Mouse (Mus musculus) intestine, embryonic 14.5 days (tissue): ENCODE results near the gene Hnrnpdl. TPM values are rescaled to one million over a fixed set of nuclear protein-coding genes. Genes with fewer than 3 reads are reported as not detected.

Source experiments
- ATAC-seq: fragments of 200-750 bp; cut with Nextera tagmentation; replicated peaks from 2 replicates; pipeline ENCODE4 v1.8.0; 2017; ENCODE audit warnings: low read depth, moderate number of reproducible peaks, moderate TSS enrichment, moderate library complexity; ENCODE audit not compliant: low FRiP score, low TSS enrichment
- DNase-seq: peaks from one replicate; pipeline ENCODE4 v3.0.0-alpha.2; 2018; ENCODE audit warnings: low spot score
- H3K27ac ChIP-seq: fragments of 300-500 bp; sonication (generic); 2 replicates; pipeline ENCODE4 v1.5.1; 2014; ENCODE audit warnings: low read depth, mild to moderate bottlenecking, control low read depth
- H3K27me3 ChIP-seq: fragments of 300-500 bp; sonication (generic); replicated peaks from 2 replicates; pipeline ENCODE4 v1.6.1; 2014; ENCODE audit warnings: low read length, control low read depth; ENCODE audit not compliant: control insufficient read depth, insufficient read depth
- H3K36me3 ChIP-seq: fragments of 300-500 bp; sonication (generic); 2 replicates; pipeline ENCODE4 v1.6.1; 2014; ENCODE audit warnings: low read length, control low read depth; ENCODE audit not compliant: control insufficient read depth, insufficient read depth
- H3K4me1 ChIP-seq: fragments of 300-500 bp; sonication (generic); replicated peaks from 2 replicates; pipeline ENCODE4 v1.6.1; 2014; ENCODE audit warnings: low read length, control low read depth, mixed read lengths; ENCODE audit not compliant: control insufficient read depth, insufficient read depth
- H3K4me2 ChIP-seq: fragments of 300-500 bp; sonication (generic); 2 replicates; pipeline ENCODE4 v1.6.1; 2014; ENCODE audit warnings: low read length
- H3K4me3 ChIP-seq: fragments of 300-500 bp; sonication (generic); 2 replicates; pipeline ENCODE4 v1.5.1; 2014; ENCODE audit warnings: low read depth, low read length, control low read depth, mixed read lengths
- H3K9ac ChIP-seq: fragments of 300-500 bp; sonication (generic); 2 replicates; pipeline ENCODE4 v1.6.1; 2014; ENCODE audit warnings: mild to moderate bottlenecking, low read length
- H3K9me3 ChIP-seq: fragments of 300-500 bp; sonication (generic); 2 replicates; pipeline ENCODE4 v1.6.1; 2016; ENCODE audit warnings: low read length, control low read depth; ENCODE audit not compliant: control insufficient read depth
- WGBS: fragments of 180-500 bp; shearing (Covaris S2); extraction: QIAGEN DNeasy Blood & Tissue Kit; methylation state at CpG from one replicate; pipeline ENCODE4 v1.1.7; 2014; 5-methylcytosine and 5-hydroxymethylcytosine counted together
- polyA plus RNA-seq: library from polyadenylated mRNA; unstranded; fragments of >200 nt; fragmentation: Nextera tagmentation; extraction: Ambion mirVana; gene quantifications from 2 replicates; pipeline ENCODE4 v1.2.1, GENCODE M21; 2014

Gene Hnrnpdl
- polyA plus RNA-seq, 1 experiment from 2014 or later = 171 TPM

DNA sequence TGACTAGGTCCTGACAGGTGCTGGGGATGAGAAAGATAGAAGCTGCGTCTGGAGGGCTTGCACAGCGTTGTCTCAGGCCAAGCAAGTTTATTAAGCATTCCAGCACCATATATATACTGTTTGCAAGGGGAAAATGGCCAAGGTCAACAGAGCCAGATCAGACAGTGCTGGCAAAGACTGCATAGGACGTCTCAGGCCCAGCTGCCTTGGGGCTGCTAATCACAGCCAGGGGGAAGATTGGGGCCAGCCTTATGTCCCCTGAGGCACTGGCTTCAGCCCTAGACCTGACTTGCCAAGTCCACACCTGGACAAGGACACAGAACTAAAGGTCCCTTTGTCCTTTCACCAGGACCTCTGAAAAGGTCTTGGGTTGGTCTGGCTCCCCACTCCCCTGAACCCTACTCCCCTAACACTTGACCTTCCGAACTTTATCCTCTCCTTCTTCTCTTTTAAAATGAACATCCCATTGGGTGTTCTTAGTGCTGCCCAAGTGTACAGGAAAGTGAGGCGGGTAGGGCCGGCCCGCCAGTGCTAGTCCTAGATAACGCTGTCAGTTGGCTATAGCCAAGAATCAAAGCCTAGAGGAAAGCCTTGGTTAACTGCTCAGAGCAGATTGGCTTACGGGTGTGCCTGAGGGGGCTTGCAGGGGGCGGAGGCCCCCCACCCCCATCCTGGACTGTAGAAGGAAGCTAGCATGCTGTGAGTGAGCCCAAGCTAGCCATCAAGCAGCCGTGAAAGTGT is 15.5 kb upstream of the Hnrnpdl start:
- Histone ChIP-seq H3K9ac (no peak overlapping the region), H3K4me1 (0 out of 2 replicates have a peak, but pooled peaks cover 4% of the 10 kb centered on the region), H3K4me2 (no peak overlapping the region), H3K9me3 (0 out of 2 replicates have a peak, but pooled peaks cover 2% of the 10 kb centered on the region), H3K27ac (no peak overlapping the region), H3K4me3 (no peak overlapping the region), H3K27me3 (no peaks in the 10 kb centered on the region), H3K36me3 (peaks cover 26% of the 10 kb centered on the region)
- ATAC-seq = no peak
- 82% methylated on average over 11 of the region's 11 CpGs for WGBS
- no peak for DNase-seq

DNA sequence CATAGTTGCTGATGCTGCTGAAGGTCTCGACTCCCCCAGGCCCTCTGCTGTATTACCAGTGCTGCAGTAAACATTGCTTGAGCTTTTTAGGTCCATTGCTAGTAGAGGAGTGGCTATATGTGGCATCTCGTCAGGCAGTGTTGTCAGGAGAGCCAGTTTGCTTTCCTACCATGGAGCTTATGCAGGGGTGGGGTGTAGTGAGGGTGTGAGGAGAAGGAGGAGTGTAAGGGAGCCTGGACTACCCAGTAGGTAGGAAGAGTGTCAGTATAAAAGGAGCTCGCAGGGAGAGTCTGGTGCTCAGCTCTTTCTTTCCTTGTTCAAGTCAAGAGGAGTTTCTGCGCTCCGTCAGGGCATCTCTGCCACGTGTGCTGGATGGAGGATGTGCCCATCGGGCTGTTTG is 13.3 kb upstream of the Hnrnpdl start:
- Histone ChIP-seq H3K9me3 (0 out of 2 replicates have a peak, but pooled peaks cover 2% of the 10 kb centered on the region), H3K4me3 (no peak overlapping the region), H3K4me2 (no peak overlapping the region), H3K36me3 (peaks cover 14% of the 10 kb centered on the region), H3K27me3 (no peaks in the 10 kb centered on the region), H3K9ac (no peak overlapping the region), H3K4me1 (0 out of 2 replicates have a peak, but pooled peaks cover 4% of the 10 kb centered on the region), H3K27ac (no peak overlapping the region)
- ATAC-seq = no peak
- no peak for DNase-seq
- WGBS = 89% methylated on average over 7 of the region's 7 CpGs

DNA sequence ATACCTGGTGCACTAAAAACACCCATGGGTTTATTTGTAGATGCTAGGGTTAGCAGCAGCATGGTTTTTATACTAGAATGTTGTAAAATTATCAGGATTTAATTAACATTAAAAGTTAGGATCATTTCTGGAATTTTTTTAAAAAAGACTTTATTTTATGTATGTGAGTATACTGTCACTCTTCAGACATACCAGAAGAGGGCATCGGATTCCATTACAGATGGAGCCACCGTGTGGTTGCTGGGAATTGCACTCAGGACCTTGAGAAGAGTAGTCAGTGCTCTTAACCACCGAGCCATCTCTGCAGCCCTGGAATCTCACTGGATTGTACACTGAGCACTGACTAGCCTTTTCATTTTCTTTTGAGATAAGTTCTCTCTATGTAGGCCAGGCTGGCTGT is 10.4 kb upstream of the Hnrnpdl start:
- Histone ChIP-seq H3K9me3 (0 out of 2 replicates have a peak, but pooled peaks cover 2% of the 10 kb centered on the region), H3K4me1 (peaks cover 7% of the 10 kb centered on the region; the same call in 1 of the 2 replicates), H3K4me2 (no peak overlapping the region), H3K4me3 (no peak overlapping the region), H3K27me3 (no peaks in the 10 kb centered on the region), H3K27ac (no peak overlapping the region), H3K9ac (no peak overlapping the region), H3K36me3 (peaks cover 14% of the 10 kb centered on the region)
- 90% methylated on average over 3 of the region's 3 CpGs for WGBS
- DNase-seq (no peak), ATAC-seq (no peak)

DNA sequence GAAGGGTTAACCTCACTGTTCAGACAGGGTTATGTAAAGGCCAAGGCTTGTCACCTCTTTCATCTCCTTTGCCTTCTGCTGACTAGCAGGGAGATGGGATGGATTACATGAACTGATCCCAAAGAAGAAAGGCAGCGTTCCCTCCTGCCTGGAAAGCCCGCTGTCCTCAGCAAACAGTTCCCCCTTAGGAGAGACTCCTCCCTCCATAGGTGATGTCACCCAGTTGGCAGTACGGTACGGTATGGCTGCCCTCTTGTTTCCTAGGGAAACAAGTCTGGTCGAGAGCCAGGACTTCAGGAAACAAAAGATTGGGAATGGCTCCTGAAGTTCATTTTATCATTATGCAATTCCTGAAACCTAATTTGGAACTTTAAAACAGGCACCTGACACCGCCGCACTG is 8.4 kb upstream of the Hnrnpdl start:
- no peaks in the 10 kb centered on the region for H3K27me3 ChIP-seq
- H3K36me3 ChIP-seq = peaks cover 9% of the 10 kb centered on the region; the same call in 1 of the 2 replicates
- DNase-seq = no peak
- 53% methylated on average over 7 of the region's 7 CpGs for WGBS
- H3K4me2 ChIP-seq = no peak overlapping the region
- no peak overlapping the region for H3K27ac ChIP-seq
- no peak for ATAC-seq
- H3K9me3 ChIP-seq = 0 out of 2 replicates have a peak, but pooled peaks cover 2% of the 10 kb centered on the region
- no peak overlapping the region for H3K4me3 ChIP-seq
- H3K4me1 ChIP-seq = peaks cover 15% of the 10 kb centered on the region
- no peak overlapping the region for H3K9ac ChIP-seq

DNA sequence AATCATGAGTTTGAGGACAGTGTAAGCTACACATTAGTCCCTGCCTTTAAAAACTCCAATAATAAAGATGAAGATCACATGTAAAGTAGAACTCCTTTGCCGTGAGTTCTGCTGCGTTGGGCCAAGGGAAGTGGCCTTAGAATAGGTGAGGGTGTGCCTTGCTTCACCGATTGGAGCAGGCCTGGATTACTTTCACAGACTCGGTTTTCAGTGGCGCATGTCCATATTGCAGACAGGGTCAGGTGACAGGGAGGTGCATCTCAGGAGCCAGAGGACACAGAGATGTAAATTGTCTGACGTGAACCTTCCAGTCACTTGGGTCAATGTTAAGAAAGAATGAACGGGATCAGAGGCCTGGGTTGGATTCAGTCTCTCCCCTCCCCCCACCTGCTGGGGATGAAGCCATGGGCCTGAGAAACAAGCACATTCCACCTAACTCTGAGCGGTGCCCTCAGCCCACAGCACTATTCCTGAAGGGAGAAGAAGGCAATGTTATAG is 7.7 kb upstream of the Hnrnpdl start:
- Histone ChIP-seq H3K27me3 (no peaks in the 10 kb centered on the region), H3K9me3 (0 out of 2 replicates have a peak, but pooled peaks cover 2% of the 10 kb centered on the region), H3K27ac (no peak overlapping the region), H3K4me3 (no peak overlapping the region), H3K4me1 (peaks cover 15% of the 10 kb centered on the region), H3K36me3 (peaks cover 3% of the 10 kb centered on the region; the same call in 1 of the 2 replicates), H3K9ac (no peak overlapping the region), H3K4me2 (no peak overlapping the region)
- ATAC-seq = no peak
- WGBS = 54% methylated on average over 8 of the region's 8 CpGs
- no peak for DNase-seq

DNA sequence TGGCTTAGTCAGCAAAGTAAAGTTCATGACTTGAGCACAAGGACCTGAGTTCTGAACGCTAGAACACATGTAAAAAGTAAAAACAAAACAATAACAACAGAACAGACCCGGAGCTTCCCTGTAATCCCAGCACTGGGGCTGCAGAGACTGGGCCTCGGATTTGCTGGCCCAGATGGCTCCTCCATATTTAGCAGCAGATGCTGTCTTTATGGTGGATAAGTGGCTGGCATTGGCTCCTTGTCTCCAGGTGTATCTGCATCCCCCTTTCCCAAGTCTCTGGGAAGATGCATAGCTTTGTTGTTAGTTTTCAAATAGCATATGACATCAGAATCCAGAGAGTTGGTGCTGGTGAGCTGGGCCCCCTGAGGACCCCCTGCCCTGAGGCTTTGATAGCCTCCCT is 6.6 kb upstream of the Hnrnpdl start:
- Histone ChIP-seq H3K27ac (no peak overlapping the region), H3K4me2 (no peak overlapping the region)

DNA sequence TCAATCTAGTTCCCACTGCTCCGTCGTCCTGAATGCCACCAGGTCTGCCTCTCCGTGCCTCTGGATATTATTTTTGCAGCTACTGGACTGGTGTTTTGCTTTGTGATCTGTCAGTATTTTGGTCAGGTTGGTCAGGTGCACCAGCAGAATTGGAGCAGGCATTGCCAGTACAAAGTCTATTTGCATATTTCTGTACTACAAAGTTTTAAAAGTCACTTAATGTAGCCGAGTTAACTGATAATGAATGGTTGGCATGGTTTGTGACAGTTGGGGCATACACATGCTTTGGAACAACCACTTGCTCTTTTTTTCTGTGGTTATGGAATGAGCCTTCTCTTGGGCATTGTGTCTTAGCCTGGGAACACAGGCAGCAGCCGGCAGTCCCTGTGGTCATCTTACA is 5.2 kb upstream of the Hnrnpdl start:
- H3K4me1 ChIP-seq = peaks cover 25% of the 10 kb centered on the region
- 0 out of 2 replicates have a peak, but pooled peaks cover 3% of the 10 kb centered on the region for H3K36me3 ChIP-seq
- no peak overlapping the region for H3K27ac ChIP-seq
- H3K4me3 ChIP-seq = no peak overlapping the region
- ATAC-seq = no peak
- H3K9me3 ChIP-seq = no peaks in the 10 kb centered on the region
- no peak overlapping the region for H3K9ac ChIP-seq
- no peak for DNase-seq
- WGBS = 79% methylated on average over 5 of the region's 5 CpGs
- no peak overlapping the region for H3K4me2 ChIP-seq
- H3K27me3 ChIP-seq = no peaks in the 10 kb centered on the region

More for the DNA sequence above, 6.6 kb upstream of the Hnrnpdl start:
- ATAC-seq (no peak), DNase-seq (no peak)
- no peak overlapping the region for H3K4me3 ChIP-seq
- no peaks in the 10 kb centered on the region for H3K9me3 ChIP-seq
- peaks cover 18% of the 10 kb centered on the region for H3K4me1 ChIP-seq
- WGBS = 85% methylated on average over 3 of the region's 3 CpGs
- H3K9ac ChIP-seq = no peak overlapping the region
- 0 out of 2 replicates have a peak, but pooled peaks cover 3% of the 10 kb centered on the region for H3K36me3 ChIP-seq
- H3K27me3 ChIP-seq = no peaks in the 10 kb centered on the region

DNA sequence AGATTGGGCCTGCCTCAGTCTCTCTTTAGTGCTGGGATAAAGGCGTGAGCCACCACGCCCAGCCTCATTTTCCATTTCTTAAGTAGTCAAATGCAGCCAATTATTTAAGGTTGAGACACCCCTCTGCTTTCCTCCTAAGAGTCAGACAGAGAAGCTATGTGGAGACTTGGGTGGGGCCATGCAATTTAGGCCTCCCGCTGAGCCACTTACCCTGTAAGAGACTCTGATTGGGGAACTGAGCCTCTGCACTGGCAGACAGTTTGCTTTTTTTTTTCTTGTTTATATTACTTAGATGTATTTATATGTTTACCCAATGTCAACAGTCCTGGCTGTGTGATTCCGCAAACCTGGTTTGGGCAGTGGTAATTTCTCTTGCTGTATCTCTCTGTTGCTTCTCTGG is 4.6 kb upstream of the Hnrnpdl start:
- Histone ChIP-seq H3K4me1 (peaks cover 25% of the 10 kb centered on the region), H3K36me3 (0 out of 2 replicates have a peak, but pooled peaks cover 3% of the 10 kb centered on the region), H3K9me3 (no peaks in the 10 kb centered on the region), H3K4me3 (no peak overlapping the region), H3K27me3 (no peaks in the 10 kb centered on the region), H3K9ac (no peak overlapping the region), H3K27ac (no peak overlapping the region), H3K4me2 (no peak overlapping the region)
- ATAC-seq (no peak), DNase-seq (no peak)
- WGBS = 70% methylated on average over 4 of the region's 4 CpGs
